Mouse (Mus musculus): ENCODE measurements around the gene Ifrd1. TPM values are rescaled to one million over a fixed set of nuclear protein-coding genes. Genes with fewer than 3 reads are reported as not detected.
"Not testable (repeated sequence)": the region's sequence is repeated elsewhere in the genome, so short reads cannot be mapped to it uniquely, and the experiment has no call there.

The Ifrd1 gene
- total RNA-seq, 1 experiment from 2014 or later: 177 TPM

DNA sequence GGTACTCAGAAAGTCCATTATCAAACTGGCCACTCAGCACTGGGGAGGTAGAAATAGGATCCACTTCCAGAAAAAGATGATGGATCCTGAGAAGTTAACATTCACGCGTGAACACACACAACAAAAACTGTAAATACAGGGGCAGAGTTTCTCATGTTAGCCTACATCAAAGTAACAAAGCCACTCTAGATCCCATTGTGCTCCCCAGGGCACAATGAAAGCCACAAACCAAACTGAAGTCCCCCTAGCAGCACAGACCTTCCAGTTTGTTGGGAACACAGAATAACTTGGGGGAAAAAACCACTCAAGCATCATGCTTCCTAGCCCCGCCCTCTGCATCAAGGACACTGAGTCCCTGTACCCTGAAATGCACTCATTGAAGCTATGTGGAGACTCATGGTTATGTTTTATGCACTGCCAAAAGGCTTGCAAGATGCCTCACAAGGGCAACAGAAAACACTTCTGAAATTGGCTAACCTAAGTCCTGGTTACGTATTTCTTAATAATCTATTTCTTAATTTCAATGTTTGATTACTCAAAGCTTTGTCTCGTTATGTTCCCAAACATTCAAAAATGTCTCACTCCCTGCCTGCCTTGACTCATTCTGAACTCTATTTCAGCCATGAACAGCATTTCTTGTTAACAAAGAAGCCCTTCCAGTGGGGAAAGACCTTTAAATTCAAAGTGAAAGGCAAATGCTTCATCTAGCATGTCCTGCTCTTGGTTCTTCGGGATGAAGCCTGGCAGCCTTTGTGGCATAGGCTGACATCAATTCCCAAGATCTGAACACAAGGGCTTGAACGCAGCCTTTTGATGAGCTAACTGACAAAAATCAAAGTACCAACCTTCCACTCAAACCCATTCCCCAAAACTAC is 45.9 kb downstream of the Ifrd1 start:
- no peak for ATAC-seq (replicated peaks; ENCODE audit: low read depth, poor library complexity, severe bottlenecking)

DNA sequence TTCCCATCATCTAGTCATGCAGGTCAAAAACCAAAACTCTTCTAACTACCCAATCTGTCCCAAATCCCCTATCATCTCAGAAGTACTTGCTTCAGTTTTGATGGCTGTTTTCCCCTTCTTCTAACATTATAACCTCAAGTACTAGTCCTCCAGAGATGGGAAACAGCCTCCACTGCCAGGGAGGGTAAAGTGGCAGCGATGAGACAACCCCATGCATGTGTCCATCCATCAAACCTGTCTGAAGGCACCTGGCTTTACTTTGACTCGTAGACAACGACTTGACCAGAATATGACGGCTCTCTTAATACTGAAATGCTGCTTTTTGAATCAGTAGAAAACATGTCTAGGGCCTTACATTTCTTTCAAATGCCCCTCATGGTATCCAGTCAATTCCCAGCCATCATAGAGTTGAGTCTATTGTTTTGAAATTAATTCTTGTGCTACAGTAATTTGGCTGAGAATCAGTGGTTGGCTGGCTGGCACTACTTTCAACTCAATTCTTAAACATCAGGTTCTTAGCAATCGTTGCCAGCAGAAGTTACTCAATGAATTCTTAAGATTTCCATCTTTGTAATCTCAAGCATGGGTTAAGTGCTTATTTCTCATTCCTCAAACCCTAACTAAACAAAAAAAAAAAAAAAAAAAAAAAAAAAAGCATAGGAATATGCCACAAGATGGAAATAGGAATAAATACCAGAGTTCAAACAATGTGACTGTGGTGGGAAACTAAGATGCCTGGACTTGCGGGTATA is 47.6 kb downstream of the Ifrd1 start:
- ATAC-seq (replicated peaks; ENCODE audit: low read depth, poor library complexity, severe bottlenecking): no peak

DNA sequence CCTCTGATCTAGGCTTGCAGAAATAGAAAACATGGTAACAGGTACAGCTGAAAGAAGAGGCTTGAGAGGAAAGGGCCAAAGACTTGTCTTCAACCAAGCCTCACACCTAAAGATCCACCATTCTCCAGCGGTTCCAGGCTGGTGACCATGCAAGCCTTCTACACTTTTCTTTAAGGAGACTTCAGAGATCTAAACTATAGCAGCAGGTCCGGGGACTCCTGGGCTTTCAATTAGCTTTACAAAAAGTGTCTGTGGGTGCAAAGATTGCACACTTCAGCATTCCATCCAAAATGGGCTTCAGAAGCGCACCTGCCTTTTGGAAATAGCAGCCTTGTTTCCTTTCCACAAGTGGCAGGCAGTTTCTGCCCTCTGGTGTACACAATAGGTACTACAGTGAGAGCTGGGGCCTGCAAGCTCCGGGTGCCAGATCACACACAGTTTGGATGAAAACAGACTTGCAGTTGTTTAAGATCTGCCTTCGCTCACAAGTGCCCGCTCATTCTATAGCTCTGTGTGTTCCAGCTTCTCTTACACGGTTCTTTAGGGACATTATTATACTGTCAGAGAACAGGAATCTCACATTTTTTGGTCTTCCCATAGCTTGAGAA is 48.4 kb downstream of the Ifrd1 start:
- ATAC-seq (replicated peaks; ENCODE audit: low read depth, poor library complexity, severe bottlenecking): peak; percentile 84

DNA sequence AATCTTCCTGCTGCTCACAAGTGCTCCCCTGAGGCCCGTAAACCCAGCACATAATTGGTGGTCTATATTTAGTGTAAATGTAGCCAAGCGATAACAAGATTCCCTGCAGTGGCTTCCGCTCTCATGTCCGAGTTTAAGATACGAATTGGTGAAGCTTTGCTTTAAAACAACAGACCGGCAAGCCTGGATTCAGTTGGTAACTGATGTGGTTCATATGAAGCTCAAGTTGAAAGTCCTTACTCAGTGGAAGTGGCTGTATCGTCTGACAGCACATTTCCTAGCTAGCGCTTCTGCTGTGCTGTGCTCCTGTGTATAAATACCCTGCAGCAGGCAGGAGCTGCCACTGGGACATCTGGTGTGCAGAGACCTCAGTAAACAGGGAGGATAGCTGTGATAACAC is 49.0 kb downstream of the Ifrd1 start, which contains the start of gene Lsmem1:
TSS of gene Lsmem1 (minus strand) at position 189 of the 400 bp plus-strand sequence.
- ATAC-seq (replicated peaks; ENCODE audit: low read depth, poor library complexity, severe bottlenecking): peak; percentile 56

DNA sequence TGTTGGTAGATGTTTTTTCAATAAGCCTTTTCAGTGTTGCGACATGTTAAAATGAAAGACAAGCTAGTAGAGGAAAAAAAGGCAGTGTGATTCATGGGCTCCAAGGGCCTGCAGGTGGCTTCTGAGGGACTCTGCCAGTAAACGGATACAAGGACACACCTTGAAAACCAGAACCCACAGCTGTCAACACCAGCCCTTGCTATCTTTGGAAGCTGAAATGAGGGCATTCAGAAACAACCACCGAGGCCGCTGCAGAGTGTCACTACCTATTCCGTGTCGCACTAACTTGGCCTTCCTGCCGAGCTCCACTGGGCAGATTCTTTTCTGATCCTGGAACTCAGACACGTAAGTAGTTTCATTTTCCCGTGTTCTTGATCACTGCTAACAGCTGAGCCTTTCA is 49.9 kb downstream of the Ifrd1 start:
- ATAC-seq (replicated peaks; ENCODE audit: low read depth, poor library complexity, severe bottlenecking): no peak

DNA sequence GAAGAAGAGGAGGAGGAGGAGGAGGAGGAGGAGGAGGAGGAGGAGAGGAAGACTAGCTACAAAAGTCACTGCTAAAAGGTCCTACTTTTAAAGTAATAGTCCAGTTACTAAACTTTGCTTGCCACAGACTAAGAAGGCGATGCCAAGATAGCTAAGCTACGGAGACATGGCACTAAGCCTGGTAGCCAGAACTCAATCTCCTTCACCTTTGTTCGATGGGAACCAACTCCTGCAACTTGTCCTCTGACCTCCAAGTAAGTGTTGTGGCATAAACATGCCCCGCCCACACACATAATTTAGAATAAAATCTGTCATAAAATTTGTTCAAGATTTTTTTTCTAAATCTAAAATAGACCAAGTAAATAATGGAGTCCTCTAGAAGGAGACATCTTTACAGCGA is 50.3 kb downstream of the Ifrd1 start:
- no peak for ATAC-seq (replicated peaks; ENCODE audit: low read depth, poor library complexity, severe bottlenecking)

DNA sequence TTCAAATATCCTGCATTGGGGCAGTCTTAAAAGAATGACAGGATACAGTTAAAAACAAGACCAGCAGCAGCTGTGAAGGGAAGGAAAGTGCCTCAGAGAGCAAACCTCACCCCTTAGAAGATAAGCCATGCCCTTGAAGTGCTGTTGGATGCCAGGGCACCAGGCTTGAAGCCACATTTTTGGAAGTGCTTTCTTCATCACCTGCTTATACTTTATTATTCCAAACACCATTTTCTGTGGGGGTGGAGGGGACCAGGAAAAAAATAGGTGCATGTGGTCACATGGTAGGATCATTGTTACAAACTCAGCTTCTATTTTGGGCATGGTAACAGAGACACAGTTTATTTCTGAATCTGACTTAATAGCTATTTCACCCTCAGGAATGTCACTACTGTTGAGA is 50.8 kb downstream of the Ifrd1 start:
- ATAC-seq (replicated peaks; ENCODE audit: low read depth, poor library complexity, severe bottlenecking): 0 out of 2 replicates have a peak, but pooled peaks have one; percentile 41

DNA sequence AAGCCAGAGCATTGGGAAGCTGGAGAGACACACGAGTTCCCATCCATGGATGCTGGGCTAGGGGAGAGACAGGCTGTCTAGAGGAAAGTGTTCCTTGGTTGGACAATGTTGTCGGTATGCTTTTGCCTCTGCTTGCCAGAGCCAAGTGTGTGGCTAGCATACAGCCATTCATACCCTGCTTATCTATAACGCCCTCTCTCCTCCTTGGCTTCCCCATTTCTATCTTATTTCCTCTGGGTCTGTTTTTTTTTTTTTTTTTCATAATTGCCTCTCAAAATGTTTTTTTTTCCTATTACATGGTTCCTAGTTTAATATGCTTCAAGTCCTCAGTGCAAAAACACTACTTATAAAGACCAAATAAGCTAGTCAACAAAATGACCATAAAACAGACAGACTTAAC is 62.8 kb downstream of the Ifrd1 start:
- ATAC-seq (replicated peaks; ENCODE audit: low read depth, poor library complexity, severe bottlenecking): peak; percentile 100

DNA sequence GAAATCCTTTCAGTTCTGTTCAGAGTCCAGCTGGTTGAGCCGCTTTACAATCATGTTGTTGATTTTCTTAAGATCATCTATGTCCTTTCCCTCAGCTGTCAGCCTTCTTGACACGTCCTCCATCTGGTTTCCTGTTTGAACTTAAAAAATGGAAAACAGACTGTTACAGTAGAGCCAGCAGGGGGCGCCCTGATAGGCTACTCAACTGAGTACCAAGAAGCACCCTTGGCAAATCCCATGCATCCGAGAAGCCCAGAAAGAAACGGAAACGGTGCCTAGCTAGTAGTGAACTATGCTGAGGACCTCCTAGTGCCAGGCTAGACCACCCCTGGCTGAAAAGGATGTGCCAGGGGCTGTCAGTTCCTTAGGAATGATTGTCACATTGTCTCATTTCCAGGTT is 71.2 kb downstream of the Ifrd1 start:
- ATAC-seq (replicated peaks; ENCODE audit: low read depth, poor library complexity, severe bottlenecking): peak; percentile 73

DNA sequence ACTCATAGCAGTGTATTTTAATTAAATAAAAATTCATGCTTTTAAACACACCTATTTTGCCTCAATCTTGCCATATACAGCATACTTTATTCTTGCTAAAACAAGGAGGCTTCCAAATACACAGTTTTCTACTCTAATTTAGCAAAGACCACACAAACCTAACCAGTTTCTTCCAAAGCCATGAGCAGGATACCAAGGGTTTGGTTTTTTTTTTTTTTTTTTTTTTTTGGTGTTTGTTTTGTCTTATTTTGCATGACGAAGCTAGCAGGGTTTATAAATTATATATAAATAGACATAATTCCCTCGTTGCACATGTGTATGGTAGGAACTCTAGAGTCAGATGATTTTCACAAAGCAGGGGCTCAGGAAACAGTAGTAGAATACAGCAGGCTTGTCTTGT is 72.1 kb downstream of the Ifrd1 start:
- ATAC-seq (replicated peaks; ENCODE audit: low read depth, poor library complexity, severe bottlenecking): no peak

DNA sequence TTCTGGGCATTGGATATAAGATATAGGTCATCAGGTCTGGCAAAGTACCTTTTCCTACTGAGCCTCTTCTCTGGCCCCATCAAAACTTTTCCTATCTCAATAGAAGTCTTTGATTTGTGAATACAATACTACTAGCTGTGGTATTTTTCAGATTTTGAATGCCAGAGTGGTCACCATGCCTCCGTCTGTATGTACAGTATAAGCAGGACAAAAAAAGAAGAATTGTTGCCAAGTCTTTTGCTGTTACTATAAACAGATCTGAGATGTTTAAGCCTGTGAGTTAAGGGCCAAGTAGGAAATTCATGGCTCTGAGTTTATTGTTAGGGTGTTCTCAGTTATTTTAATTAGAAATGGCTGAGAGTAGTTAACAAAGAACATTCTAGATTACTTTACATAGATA is 73.1 kb downstream of the Ifrd1 start:
- not testable (repeated sequence) for ATAC-seq (replicated peaks; ENCODE audit: low read depth, poor library complexity, severe bottlenecking)

DNA sequence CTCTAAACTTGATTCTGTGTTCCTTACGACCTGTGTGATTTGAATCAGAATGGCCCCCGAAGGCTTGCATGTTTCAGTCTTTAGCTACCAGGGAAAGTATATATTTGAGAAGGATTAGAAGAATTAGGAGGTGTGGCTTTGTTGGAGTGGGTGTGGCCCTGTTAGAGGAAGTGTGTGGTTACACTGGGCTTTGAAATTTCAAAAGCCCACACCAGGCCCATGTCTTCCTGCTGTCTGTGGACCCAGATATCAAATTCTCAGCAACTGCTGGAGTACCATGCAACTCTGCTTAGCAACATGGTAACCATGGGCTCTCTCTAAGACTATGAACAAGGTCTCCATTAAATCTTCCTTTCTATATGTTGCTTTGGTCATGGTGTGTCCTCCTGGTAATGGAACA is 76.7 kb downstream of the Ifrd1 start:
- peak; percentile 93 for ATAC-seq (replicated peaks; ENCODE audit: low read depth, poor library complexity, severe bottlenecking)

DNA sequence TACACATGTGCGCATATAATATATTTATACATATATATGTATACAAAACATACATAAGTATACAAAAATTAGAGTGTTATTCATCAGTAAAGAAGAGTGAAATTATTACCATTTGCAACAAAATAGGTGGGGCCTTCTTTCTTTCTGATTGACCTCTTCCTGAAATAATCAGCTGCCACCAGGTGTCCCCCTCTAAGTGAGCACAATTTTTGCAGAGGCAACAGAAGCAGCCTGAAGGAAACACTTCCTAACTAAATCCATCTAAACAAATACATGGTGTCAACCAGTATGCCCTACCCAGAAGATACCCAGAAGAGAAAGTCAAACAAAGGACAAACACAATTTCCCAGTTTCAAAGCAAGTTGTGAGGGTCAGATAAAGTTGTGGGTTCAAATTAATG is 78.6 kb downstream of the Ifrd1 start:
- no peak for ATAC-seq (replicated peaks; ENCODE audit: low read depth, poor library complexity, severe bottlenecking)

DNA sequence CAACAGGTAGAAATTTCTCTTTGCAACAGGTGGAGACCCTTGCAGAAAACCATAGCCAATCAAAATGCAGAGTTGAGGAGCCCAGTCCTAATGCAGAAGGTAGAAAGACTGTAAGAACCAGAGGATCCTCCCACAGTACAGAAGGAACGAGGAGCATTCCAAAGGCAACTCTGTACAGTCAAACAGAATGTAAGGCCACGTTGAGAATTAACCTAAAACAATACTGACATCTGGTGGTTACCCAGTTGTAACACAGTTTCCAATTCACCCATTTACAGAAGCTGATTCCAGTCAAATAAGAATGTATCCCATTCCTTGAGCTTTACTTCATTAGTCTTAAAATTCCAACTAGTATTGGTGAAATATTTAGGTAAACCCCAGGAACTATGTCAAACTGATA is 83.7 kb downstream of the Ifrd1 start:
- ATAC-seq (replicated peaks; ENCODE audit: low read depth, poor library complexity, severe bottlenecking): peak; percentile 94

DNA sequence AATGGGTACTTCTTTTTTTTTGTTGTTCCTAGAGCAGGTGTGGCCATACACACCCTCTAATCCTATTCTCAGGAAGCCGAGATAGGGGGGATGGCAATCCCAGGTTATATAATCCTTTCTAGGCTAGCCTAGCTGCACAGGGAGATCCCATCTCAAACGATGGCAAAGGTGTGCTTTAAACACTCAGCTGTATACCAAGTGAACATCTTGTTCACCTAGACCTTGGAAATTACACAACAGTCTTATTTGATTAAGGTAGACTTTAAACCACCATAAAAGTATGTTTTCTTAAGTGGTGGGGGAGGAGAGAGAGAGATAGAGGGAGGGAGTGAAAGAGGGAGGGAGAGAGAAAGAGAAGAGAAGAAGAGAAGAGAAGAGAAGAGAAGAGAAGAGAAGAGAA is 87.5 kb downstream of the Ifrd1 start:
- ATAC-seq (replicated peaks; ENCODE audit: low read depth, poor library complexity, severe bottlenecking): no peak

DNA sequence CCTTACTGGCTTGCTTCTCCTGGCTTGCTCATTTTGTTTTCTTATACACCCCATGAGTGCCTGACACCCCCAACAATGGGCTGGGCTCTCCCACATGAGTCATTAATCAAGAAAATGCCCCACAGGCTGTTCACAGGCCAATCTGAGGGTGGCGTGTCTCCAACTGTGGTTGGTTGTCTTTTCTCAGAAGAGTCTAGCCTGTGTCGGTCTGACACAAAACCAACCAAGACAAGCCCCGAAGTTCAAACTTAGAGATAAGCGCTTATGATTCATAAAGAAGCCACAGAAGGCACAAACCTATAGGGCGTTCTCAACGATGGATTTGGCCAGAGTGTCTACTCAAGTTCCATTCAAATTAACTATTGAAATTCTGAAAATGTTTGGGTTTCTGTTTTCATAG is 94.1 kb downstream of the Ifrd1 start:
- ATAC-seq (replicated peaks; ENCODE audit: low read depth, poor library complexity, severe bottlenecking): peak; percentile 45

DNA sequence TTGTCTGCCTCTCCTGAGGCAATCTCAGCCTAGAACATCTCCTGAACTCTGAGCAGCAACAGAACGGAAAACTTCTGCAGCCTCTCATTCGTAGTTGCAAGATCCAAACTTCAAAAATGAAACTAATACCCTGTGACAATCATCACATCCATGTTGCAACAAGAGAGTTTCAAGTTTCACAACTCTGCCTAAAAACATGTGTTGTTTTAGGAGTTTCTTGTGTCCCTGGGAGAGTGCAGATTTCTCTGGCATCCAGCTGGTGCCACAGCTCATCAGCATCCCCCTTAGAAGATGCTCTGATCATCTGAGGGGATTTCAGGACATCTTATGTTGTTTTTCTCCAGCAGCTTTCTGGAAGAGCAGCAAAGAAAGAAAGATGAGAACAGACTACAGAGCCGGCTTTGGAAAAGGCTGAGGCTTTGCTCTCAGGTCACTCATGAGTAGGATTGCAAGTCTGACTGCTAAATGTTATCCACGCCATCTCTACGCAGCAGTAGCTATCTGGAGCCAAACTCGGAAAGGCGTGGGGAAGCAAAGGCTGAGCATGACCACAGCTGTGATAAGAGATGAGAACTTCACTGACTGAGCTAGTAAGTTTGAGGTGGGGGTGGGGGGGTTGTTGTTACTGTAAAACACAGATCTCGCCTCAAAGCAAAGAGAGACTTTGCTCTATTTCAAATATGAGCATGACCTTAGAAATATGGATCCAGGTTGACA is 95.8 kb downstream of the Ifrd1 start:
- ATAC-seq (replicated peaks; ENCODE audit: low read depth, poor library complexity, severe bottlenecking): peak; percentile 53; the same call in 1 of the 2 replicates
